Mouse (Mus musculus) adrenal gland, postnatal 10 days (tissue): ENCODE data around the gene Acot8. TPM values are rescaled to one million over a fixed set of nuclear protein-coding genes. Genes with fewer than 3 reads are reported as not detected.

ENCODE experiments used
- DNase-seq: peaks from one replicate; pipeline ENCODE4 v3.0.0; 2021; ENCODE audit warnings: mixed read lengths
- total RNA-seq, 2 experiments: library from RNA; stranded (reverse); gene quantifications; 2 replicates each; pipeline ENCODE4 v1.2.3; 2021

Acot8 gene
- total RNA-seq, 2 experiments from 2014 or later, result 28.6 to 33.9 TPM

DNA sequence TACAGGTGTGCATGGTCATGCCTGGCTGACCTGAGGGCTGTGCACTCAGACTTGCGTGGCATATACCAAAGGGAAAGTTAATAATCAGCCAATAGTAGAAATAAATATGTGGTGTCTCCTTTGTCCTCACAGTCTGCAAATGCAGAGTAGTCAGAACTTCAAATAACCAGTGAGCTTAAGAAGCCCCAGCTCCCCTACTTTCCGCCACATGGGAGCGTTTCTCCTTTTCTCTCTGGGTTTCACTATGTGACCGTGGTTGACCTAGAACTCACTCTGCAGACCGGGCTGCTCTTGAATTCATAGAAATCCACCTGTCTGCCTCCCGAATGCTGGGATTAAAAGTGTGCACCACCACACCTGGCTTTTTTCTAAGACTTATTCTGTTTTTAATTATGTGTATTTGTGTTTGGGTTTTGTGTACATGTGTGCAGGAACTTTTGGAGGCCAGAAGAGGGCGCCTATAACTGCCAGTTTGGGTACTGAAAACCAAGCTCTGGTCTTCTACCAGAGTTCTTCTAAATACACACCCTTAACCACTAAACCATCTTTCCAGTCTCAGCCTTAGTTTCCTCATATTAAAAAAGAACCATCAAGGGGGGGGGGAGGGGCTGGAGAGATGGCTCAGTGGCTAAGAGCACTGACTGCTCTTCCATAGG, 20.6 kb downstream of the Acot8 start:
- DNase-seq, result no peak

GRCm38 (mm10) chr2:164781876-164782275, 22.8 kb downstream of the Acot8 start:
- no peak for DNase-seq

DNA sequence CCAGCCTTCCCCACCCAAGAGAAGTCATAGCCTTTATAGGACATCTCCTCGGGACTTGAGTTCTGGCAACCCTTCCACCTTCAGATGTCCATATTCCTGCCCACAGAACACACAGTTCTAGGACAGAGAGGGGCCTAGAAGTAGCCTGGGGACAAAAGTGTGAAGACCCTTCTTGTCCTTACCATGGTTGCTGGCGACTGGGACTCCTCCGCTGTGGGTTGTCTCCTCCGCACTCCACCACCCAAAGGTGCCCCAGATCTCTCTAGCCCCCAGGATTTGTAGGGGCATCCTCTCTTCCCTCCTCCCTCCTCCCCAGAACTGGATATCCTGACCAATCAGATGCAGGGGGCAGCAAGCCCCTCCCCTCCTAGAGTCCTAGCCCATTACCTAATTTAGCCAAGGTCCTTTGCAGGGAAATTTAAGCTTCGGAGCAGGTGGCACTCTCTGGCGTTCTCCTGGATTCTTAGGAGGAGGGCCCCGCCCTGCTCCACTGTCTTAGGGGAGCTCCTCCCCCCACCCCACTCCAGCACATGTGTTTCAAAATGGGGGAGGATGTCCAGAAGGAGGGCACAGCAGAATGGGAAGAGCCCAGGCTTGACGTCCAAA, 25.1 kb downstream of the Acot8 start, which contains the start of gene Tnnc2:
TSS of gene Tnnc2 (minus strand) at position 487 of the 606 bp plus-strand sequence.
- no peak for DNase-seq

DNA sequence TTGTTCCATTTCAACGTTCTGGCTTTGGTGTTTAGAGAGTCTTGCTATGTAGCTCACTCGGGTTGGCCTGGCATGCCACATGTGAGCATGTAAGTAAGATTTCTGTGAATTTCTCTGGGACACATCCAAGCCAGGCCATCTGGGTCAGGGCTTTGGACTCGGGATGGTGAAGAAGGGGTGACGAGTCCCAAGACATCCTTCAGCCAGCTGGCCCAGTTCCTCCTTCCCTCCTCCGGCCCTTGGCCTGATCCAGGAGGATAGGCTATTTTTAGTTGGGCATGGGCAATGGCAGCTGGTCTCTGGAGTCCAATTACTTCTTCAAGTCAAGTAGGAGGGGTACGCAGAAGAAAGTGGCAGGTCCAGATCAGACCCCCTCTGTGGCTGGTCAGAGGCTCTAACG, 25.9 kb downstream of the Acot8 start:
- DNase-seq, result no peak

GRCm38 (mm10) chr2:164778015-164778287, 26.7 kb downstream of the Acot8 start:
- DNase-seq, result no peak

- DNase-seq, result no peak
These were observed 27.3 kb downstream of the Acot8 start for GRCm38 (mm10) chr2:164777246-164778014.

DNA sequence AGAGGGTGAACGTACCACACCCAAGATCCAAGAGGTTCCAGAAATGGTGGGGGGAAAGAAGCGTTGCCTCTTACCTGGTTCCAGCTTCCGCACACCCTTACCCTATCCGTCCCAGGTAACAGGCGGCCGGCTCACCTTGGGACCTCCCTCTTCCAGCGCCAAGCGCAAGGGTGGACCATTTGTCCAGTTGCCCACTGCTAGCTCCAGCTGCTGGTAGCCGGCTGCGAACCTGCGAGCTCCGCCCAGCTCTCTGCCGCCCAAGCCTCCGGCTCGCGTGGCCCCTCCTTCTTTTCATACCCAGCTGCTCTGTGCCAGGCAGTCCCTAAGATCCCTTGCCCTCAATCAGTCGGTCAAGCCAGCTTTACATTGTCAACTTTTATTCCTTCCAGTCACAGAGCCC, 27.9 kb downstream of the Acot8 start:
- DNase-seq, result no peak

DNA sequence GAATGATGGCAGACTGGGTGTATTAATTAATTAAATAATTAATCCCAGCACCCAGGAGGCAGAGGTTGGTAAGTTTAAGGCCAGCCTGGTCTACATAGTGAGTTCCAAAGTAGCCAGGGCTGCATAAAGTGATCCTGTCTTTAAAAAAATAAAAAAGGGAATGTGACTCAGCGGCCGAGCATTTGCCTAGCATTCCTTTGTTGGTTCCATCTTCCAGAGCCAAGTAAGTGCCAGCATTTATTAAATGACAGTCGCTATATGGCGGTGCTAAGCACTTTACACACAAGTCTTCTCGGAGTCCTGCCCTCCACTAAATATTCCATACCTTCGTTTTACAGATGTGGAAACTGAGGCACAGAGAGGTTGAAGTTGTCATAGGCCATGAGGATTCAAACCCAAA, 28.6 kb downstream of the Acot8 start:
- DNase-seq, result no peak

- no peak for DNase-seq
These were observed 30.7 kb downstream of the Acot8 start for GRCm38 (mm10) chr2:164773989-164774364.

DNA sequence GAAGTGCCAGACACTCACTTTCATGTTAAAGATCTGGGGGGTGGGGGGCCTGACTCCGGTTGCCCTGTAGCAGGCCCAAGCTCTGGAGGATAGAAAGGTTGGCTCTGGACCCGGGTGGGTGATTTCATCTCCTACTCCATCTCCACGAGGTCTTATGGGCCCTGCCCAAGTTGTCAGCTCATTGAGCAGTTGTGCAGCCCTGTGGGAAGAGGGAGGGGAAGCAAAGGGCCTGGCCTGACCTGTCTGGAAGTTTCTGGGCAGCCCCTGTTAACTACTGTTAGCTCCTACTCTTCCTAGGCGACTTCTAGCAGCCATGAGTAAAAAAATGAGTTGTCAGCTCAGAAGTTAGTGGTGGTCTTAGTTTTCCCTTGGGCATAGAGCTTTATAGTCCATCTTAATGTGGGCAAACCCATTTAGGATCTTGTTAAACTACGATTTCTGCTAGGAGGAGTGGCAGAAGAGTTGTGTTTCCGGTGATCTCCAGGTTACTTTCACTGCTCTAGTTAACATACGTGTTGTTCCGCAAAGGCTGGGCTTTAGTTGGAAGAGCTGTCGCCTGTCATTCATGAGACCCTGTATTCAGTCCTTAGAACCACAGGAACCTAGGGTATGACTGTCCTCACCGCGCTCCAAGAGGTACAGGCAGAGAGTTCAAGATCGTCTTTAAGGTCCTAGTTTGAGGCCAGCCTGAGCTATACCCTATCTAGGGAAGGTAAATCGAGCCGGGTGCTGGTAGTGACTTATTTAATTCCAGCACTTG, 31.3 kb downstream of the Acot8 start:
- DNase-seq, result no peak

GRCm38 (mm10) chr2:164771123-164771522, 33.6 kb downstream of the Acot8 start:
- no peak for DNase-seq

- no peak for DNase-seq
These were observed 34.4 kb downstream of the Acot8 start for GRCm38 (mm10) chr2:164770279-164770678.

DNA sequence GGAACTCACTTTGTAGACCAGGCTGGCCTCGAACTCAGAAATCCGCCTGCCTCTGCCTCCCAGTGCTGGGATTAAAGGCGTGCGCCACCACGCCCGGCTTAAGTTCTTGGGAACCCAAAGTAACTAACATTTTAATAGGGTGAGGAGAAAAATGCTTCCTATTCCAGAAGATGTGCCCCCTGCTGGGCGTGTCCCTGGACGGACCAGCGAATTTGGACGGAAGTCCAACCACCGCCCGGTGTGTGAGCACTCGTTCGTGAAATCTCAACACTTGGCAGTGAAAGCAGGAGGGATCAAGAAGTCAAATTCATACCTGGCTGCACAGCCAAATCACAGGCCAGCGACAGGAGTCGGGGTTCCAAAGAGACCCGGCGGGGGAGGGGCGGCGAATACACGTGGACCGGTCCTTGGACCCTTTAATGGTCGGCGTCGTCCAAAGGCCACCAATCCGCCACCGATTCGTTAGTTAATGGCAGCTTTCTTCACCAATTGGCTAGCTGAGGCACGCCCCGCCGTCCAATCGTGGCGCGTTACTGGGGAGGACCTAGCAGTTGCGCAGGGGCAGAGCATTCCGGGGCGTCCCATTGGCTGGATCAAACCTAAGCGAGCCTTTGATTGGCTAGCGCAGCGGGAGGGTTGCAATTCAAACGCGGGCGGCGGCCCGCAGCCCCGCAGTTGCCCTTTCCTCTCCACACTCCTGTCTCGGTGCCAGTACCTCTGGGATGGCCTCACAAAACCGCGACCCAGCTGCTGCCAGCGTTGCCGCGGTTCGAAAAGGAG, 35.2 kb downstream of the Acot8 start, which contains the start of gene Ube2c:
TSS of gene Ube2c (plus strand) at position 641 of the 780 bp plus-strand sequence.
- peak; percentile 98 for DNase-seq

GRCm38 (mm10) chr2:164767812-164768540, 36.7 kb downstream of the Acot8 start:
- peak; percentile 57 for DNase-seq

DNA sequence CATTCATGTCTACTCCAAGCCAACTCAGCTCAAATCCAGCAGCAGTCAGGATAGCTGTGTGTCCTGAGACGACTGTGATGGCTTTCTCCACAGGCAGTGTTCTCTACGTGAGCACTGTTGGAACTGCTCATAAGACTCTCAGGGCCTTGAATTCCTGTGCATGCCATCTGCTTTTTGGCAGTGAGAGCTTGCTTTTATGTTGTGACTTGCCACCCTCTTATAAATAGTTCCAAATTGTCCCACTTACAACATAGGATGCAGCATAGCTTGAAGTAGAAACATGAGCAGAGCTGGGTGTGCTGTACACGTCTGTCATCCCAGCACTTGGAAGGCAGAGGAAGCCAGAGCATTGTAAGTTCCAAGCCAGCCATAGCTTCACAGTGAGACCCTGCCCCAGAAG, 38.8 kb downstream of the Acot8 start:
- DNase-seq, result no peak

GRCm38 (mm10) chr2:164762593-164762992, 42.1 kb downstream of the Acot8 start:
- no peak for DNase-seq

DNA sequence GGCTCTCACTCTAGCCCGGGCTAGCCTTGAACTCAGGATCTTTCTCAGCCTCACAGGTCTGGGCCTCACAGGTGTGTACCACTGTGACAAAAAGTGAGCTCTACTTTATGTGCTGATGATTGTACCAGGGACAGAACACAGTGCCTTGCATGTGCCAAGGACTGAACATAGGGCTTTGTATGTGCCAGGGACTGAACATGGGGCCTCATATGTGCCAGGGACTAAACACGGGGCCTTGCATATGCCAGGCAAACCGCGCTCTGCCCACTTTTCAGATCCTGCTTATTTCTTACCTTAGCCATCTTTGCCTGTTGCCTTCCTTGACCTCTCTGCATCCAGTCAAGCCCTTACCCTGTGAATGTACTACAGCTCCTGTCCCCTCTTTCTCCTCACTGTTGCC, 42.7 kb downstream of the Acot8 start:
- DNase-seq, result no peak

- no peak for DNase-seq
These were observed 43.2 kb downstream of the Acot8 start for GRCm38 (mm10) chr2:164761502-164761901.

GRCm38 (mm10) chr2:164760059-164760833, 44.4 kb downstream of the Acot8 start:
- DNase-seq, result no peak

GRCm38 (mm10) chr2:164758692-164759091, 46.0 kb downstream of the Acot8 start:
- no peak for DNase-seq
